Mouse (Mus musculus) liver, embryonic 14.5 days (tissue): ENCODE measurements around the gene Rmi1.
"Not testable (repeated sequence)": the region's sequence is repeated elsewhere in the genome, so short reads cannot be mapped to it uniquely, and the experiment has no call there.

Experiments
- CTCF ChIP-seq: IDR thresholded peaks from 2 replicates; pipeline ENCODE4 v1.5.1; 2016; ENCODE audit warnings: antibody characterized with exemption, low read depth, control low read depth
- EP300 ChIP-seq: IDR thresholded peaks from 2 replicates; pipeline ENCODE4 v1.6.1; 2016; ENCODE audit warnings: antibody characterized with exemption, low read depth

GRCm38 (mm10) chr13:58365179-58365578 is 36.9 kb upstream of the Rmi1 start:
- not testable (repeated sequence) for TF ChIP-seq CTCF, EP300
